Mouse (Mus musculus) hindbrain, embryonic 10.5 days (tissue): ENCODE measurements at regions not wholly inside any gene's neighbourhood (a gene's known extent, or its start where the extent isn't known, plus 50 kb on each side); places are given as distances from the start of the nearest gene placed in this dataset.
"Not testable (repeated sequence)": the region's sequence is repeated elsewhere in the genome, so short reads cannot be mapped to it uniquely, and the experiment has no call there.

Experiments used
- DNase-seq: peaks from one replicate; pipeline ENCODE4 v3.0.0-alpha.2; 2017; ENCODE audit warnings: low spot score
- H3K27ac ChIP-seq: fragments of 300-500 bp; sonication (generic); 2 replicates; pipeline ENCODE4 v1.5.1; 2016; ENCODE audit warnings: mild to moderate bottlenecking, moderate library complexity
- H3K27me3 ChIP-seq: fragments of 300-500 bp; sonication (generic); 2 replicates; pipeline ENCODE4 v1.6.1; 2016; ENCODE audit warnings: mild to moderate bottlenecking; ENCODE audit not compliant: poor library complexity, insufficient read depth, severe bottlenecking
- H3K36me3 ChIP-seq: fragments of 300-500 bp; sonication (generic); 2 replicates; pipeline ENCODE4 v1.6.1; 2016; ENCODE audit warnings: mild to moderate bottlenecking, moderate library complexity
- H3K4me1 ChIP-seq: fragments of 300-500 bp; sonication (generic); replicated peaks from 2 replicates; pipeline ENCODE4 v1.6.1; 2016; ENCODE audit warnings: mild to moderate bottlenecking
- H3K4me3 ChIP-seq: fragments of 300-500 bp; sonication (generic); 2 replicates; pipeline ENCODE4 v1.5.1; 2016; ENCODE audit warnings: mild to moderate bottlenecking, moderate library complexity
- H3K9me3 ChIP-seq: fragments of 300-500 bp; sonication (generic); 2 replicates; pipeline ENCODE4 v1.6.1; 2016; ENCODE audit warnings: mild to moderate bottlenecking, moderate library complexity
- WGBS: fragments of 180-500 bp; shearing (Covaris S2); methylation state at CpG from one replicate; pipeline ENCODE4 v1.1.7; 2016; 5-methylcytosine and 5-hydroxymethylcytosine counted together

- Histone ChIP-seq H3K27me3 (no peaks in the 10 kb centered on the region), H3K27ac (no peak overlapping the region), H3K4me1 (no peaks in the 10 kb centered on the region), H3K4me3 (no peak overlapping the region), H3K36me3 (no peaks in the 10 kb centered on the region), H3K9me3 (no peaks in the 10 kb centered on the region)
- 93% methylated on average over 3 of the region's 3 CpGs for WGBS
- no peak for DNase-seq
These were observed 189.2 kb upstream of the Gm10306 start for GRCm38 (mm10) chr4:94367174-94367573.

GRCm38 (mm10) chr4:94370981-94371380 is 185.4 kb upstream of the Gm10306 start:
- H3K4me1 ChIP-seq: no peaks in the 10 kb centered on the region
- no peaks in the 10 kb centered on the region for H3K36me3 ChIP-seq
- WGBS: 80% methylated on average over 6 of the region's 6 CpGs
- H3K9me3 ChIP-seq: no peaks in the 10 kb centered on the region
- no peak for DNase-seq
- no peak overlapping the region for H3K4me3 ChIP-seq
- H3K27ac ChIP-seq: no peak overlapping the region
- H3K27me3 ChIP-seq: no peaks in the 10 kb centered on the region

- 96% methylated on average over 1 of the region's 1 CpGs for WGBS
- Histone ChIP-seq H3K4me1 (no peaks in the 10 kb centered on the region), H3K36me3 (no peaks in the 10 kb centered on the region), H3K9me3 (no peaks in the 10 kb centered on the region), H3K4me3 (no peak overlapping the region), H3K27ac (no peak overlapping the region), H3K27me3 (no peaks in the 10 kb centered on the region)
- DNase-seq: no peak
These were observed 180.1 kb upstream of the Gm10306 start for GRCm38 (mm10) chr4:94376256-94376655.

- no peak overlapping the region for H3K4me3 ChIP-seq
- 32% methylated on average over 7 of the region's 7 CpGs for WGBS
- peak; percentile 29 for DNase-seq
These were observed 170.6 kb upstream of the Gm10306 start for GRCm38 (mm10) chr4:94385703-94386102.

GRCm38 (mm10) chr4:94388317-94388716 is 168.0 kb upstream of the Gm10306 start:
- H3K9me3 ChIP-seq: no peaks in the 10 kb centered on the region
- WGBS: 67% methylated on average over 2 of the region's 2 CpGs

More at GRCm38 (mm10) chr4:94385703-94386102, 170.6 kb upstream of the Gm10306 start:
- Histone ChIP-seq H3K27me3 (no peaks in the 10 kb centered on the region), H3K9me3 (no peaks in the 10 kb centered on the region), H3K27ac (no peak overlapping the region), H3K4me1 (peaks cover 8% of the 10 kb centered on the region), H3K36me3 (no peaks in the 10 kb centered on the region)

GRCm38 (mm10) chr4:94394462-94394861 is 161.9 kb upstream of the Gm10306 start:
- Histone ChIP-seq H3K36me3 (no peaks in the 10 kb centered on the region), H3K4me3 (no peak overlapping the region), H3K9me3 (no peaks in the 10 kb centered on the region), H3K27ac (no peak overlapping the region), H3K4me1 (no peaks in the 10 kb centered on the region), H3K27me3 (no peaks in the 10 kb centered on the region)
- WGBS: 73% methylated on average over 2 of the region's 2 CpGs
- DNase-seq: no peak

More at GRCm38 (mm10) chr4:94388317-94388716, 168.0 kb upstream of the Gm10306 start:
- Histone ChIP-seq H3K27me3 (no peaks in the 10 kb centered on the region), H3K27ac (no peak overlapping the region), H3K4me3 (no peak overlapping the region), H3K4me1 (peaks cover 5% of the 10 kb centered on the region), H3K36me3 (no peaks in the 10 kb centered on the region)
- DNase-seq: no peak

- Histone ChIP-seq H3K27ac (no peak overlapping the region), H3K4me3 (no peak overlapping the region), H3K9me3 (no peaks in the 10 kb centered on the region), H3K4me1 (no peaks in the 10 kb centered on the region), H3K27me3 (no peaks in the 10 kb centered on the region), H3K36me3 (no peaks in the 10 kb centered on the region)
- 76% methylated on average over 2 of the region's 2 CpGs for WGBS
- DNase-seq: no peak
These were observed 159.1 kb upstream of the Gm10306 start for GRCm38 (mm10) chr4:94397284-94397683.

GRCm38 (mm10) chr4:94406922-94407321 is 149.4 kb upstream of the Gm10306 start:
- Histone ChIP-seq H3K9me3 (no peaks in the 10 kb centered on the region), H3K27me3 (no peaks in the 10 kb centered on the region), H3K27ac (no peak overlapping the region), H3K4me1 (no peaks in the 10 kb centered on the region), H3K36me3 (no peaks in the 10 kb centered on the region), H3K4me3 (no peak overlapping the region)
- no peak for DNase-seq
- 82% methylated on average over 1 of the region's 1 CpGs for WGBS

- WGBS: 90% methylated on average over 4 of the region's 4 CpGs
These were observed 148.8 kb upstream of the Gm10306 start for GRCm38 (mm10) chr4:94407503-94407902.

GRCm38 (mm10) chr4:94412661-94413060 is 143.7 kb upstream of the Gm10306 start:
- Histone ChIP-seq H3K4me1 (no peaks in the 10 kb centered on the region), H3K4me3 (no peak overlapping the region), H3K36me3 (no peaks in the 10 kb centered on the region), H3K9me3 (no peaks in the 10 kb centered on the region), H3K27ac (no peak overlapping the region), H3K27me3 (no peaks in the 10 kb centered on the region)
- no peak for DNase-seq
- WGBS: 81% methylated on average over 2 of the region's 2 CpGs

More at GRCm38 (mm10) chr4:94407503-94407902, 148.8 kb upstream of the Gm10306 start:
- no peaks in the 10 kb centered on the region for H3K9me3 ChIP-seq
- no peaks in the 10 kb centered on the region for H3K36me3 ChIP-seq
- H3K4me3 ChIP-seq: no peak overlapping the region
- H3K4me1 ChIP-seq: no peaks in the 10 kb centered on the region
- no peak for DNase-seq
- H3K27ac ChIP-seq: no peak overlapping the region
- H3K27me3 ChIP-seq: no peaks in the 10 kb centered on the region

GRCm38 (mm10) chr4:94425525-94425924 is 130.8 kb upstream of the Gm10306 start:
- H3K36me3 ChIP-seq, H3K27me3 ChIP-seq, H3K27ac ChIP-seq, H3K4me1 ChIP-seq, H3K4me3 ChIP-seq, H3K9me3 ChIP-seq, DNase-seq: not testable (repeated sequence)
- 92% methylated on average over 10 of the region's 10 CpGs for WGBS

- peaks cover 12% of the 10 kb centered on the region; the same call in 1 of the 2 replicates for H3K9me3 ChIP-seq
- 91% methylated on average over 5 of the region's 5 CpGs for whole genome bisulfite sequencing
- no peak for DNase-seq
- no peak overlapping the region for H3K4me3 ChIP-seq
- no peaks in the 10 kb centered on the region for H3K36me3 ChIP-seq
- no peak overlapping the region for H3K27ac ChIP-seq
- no peaks in the 10 kb centered on the region for H3K27me3 ChIP-seq
- no peaks in the 10 kb centered on the region for H3K4me1 ChIP-seq
These were observed 128.8 kb upstream of the Gm10306 start for GRCm38 (mm10) chr4:94427581-94427980.

- Histone ChIP-seq H3K27ac (no peak overlapping the region), H3K36me3 (no peaks in the 10 kb centered on the region), H3K9me3 (peaks cover 12% of the 10 kb centered on the region; the same call in 1 of the 2 replicates), H3K4me3 (no peak overlapping the region), H3K4me1 (no peaks in the 10 kb centered on the region), H3K27me3 (no peaks in the 10 kb centered on the region)
- 89% methylated on average over 3 of the region's 3 CpGs for WGBS
- no peak for DNase-seq
These were observed 124.3 kb upstream of the Gm10306 start for GRCm38 (mm10) chr4:94432005-94432404.
